Mouse (Mus musculus): Measurements from ENCODE around the gene Rpl31. TPM values are rescaled to one million over a fixed set of nuclear protein-coding genes. Genes with fewer than 3 reads are reported as not detected.

The Rpl31 gene
- total RNA-seq, 2 experiments from 2014 or later: 552 to 590 TPM

- no peak for DNase-seq (ENCODE audit: low spot score)
Measured at GRCm38 (mm10) chr1:39393217-39393867, 25.7 kb downstream of the Rpl31 start.

DNA sequence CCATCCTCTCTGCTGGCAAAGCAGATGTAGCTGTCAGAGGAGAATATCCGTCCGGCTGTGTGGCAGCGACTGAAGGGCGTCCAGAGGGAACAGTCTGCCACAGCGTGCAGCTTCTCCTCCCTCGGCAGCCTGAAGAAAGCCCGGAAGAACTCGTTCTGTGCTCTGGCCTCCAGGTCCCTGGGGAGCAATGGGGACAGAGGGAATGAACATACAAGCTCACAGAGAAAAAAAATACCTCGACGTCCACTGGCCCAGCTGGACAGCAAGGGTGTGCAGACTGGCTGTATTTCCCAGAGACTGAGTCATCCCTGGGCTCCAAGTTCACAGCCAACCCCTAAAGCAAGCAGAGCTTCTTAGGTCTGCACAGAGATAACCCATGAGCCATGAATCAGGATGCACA, 26.5 kb downstream of the Rpl31 start:
- peak; percentile 45 for DNase-seq (ENCODE audit: low spot score)
- intact Hi-C loops (cut with DNase I): loop anchor here (5.0 kb wide), 1 partner anchor 113 kb away; no protein-coding TSS in a partner anchor

More at GRCm38 (mm10) chr1:39393217-39393867, 25.7 kb downstream of the Rpl31 start:
- intact Hi-C loops (cut with DNase I): loop anchor here (2.0 to 5.0 kb wide), 2 partner anchors 114 to 129 kb away; no protein-coding TSS in a partner anchor

DNA sequence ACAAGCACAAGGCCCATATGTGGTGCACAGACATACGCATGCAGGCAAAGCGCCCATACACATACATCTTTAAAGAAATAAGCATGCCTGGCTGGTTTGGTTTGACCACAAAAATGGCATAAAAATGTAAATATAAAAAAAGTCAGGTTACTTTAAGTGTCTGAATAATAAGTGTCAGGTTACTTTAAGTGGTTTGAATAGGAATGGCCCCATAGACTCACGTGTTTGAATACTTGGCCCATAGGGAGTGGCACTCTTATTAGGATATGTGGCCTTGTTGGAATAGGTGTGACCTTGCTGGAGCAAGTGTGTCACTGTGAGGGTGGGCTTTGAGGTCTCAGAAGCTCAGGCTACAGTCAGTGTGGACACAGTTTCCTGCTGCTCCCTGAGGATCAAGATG, 27.0 kb downstream of the Rpl31 start:
- intact Hi-C loops (cut with DNase I): loop anchor here (5.0 kb wide), 1 partner anchor 113 kb away; no protein-coding TSS in a partner anchor
- DNase-seq (ENCODE audit: low spot score): no peak

DNA sequence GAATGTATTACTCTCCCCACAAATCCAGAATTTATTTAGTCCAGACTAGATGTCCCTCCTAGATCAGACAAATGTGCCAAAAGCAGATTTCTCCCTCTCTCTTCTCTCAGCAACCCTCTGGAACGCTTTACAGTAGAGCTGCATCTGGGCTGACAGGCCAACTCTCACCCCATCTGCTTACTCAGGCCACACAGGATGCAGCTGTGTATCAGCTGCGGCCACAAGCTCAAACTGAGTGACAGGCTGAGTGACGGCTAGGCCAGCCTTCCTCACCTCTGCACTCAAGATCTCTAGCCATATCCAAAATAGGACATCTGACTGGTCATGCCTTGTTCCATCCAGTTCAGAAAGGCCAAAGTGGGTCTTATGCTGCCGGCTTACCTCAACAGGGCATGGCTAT, 28.7 kb downstream of the Rpl31 start:
- no peak for DNase-seq (ENCODE audit: low spot score)

GRCm38 (mm10) chr1:39398284-39398683, 30.6 kb downstream of the Rpl31 start:
- no peak for DNase-seq (ENCODE audit: low spot score)
- intact Hi-C loops (cut with DNase I): no loop called here

More for the DNA sequence above, 28.7 kb downstream of the Rpl31 start:
- intact Hi-C loops (cut with DNase I): no loop called here

- peak; percentile 43 for DNase-seq (ENCODE audit: low spot score)
- intact Hi-C loops (cut with DNase I): no loop called here
Measured at GRCm38 (mm10) chr1:39399228-39399627, 31.6 kb downstream of the Rpl31 start.

- intact Hi-C loops (cut with DNase I): no loop called here
- DNase-seq (ENCODE audit: low spot score): no peak
Measured at GRCm38 (mm10) chr1:39400173-39400572, 32.5 kb downstream of the Rpl31 start.

GRCm38 (mm10) chr1:39407108-39407507, 39.5 kb downstream of the Rpl31 start:
- DNase-seq (ENCODE audit: low spot score): no peak
- intact Hi-C loops (cut with DNase I): no loop called here

DNA sequence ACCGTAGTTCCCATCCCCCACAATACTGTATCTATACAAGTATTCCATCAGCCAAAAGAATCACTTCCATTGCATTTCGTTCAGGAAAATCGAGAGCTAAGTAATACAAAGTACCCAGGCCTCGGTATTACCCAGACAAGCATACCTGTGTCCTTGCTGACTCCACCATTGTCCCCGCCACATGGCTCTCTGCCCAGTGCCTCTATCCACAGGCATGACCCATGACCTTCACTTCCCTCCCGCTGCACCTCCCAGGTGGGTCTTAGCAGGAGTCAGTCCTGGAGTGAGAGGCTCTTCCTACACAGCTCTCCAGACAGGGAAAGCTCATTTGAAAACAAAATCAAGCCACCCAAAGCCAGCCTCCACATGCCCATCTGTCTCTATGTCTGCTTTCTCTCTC, 40.5 kb downstream of the Rpl31 start:
- intact Hi-C loops (cut with DNase I): no loop called here
- DNase-seq (ENCODE audit: low spot score): no peak

DNA sequence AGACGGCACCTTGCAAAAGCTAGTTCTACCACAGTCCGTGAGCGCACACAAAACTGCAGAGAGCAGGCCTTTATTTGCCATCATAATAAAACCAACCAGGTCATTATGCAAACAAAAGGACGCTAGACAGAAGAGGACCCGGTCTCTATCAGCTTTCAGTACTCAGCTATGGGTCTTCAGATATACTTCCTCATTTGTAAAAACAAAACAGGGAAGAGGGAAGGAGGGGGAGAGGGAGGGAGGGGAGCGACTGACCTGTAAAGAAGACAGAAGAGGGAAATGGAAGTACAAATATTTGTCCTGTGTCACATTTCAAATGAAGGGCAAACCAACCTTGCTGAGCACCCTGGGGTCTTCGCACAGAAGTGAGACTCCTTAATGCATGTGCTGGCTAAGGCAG, 41.0 kb downstream of the Rpl31 start:
- DNase-seq (ENCODE audit: low spot score): no peak
- intact Hi-C loops (cut with DNase I): no loop called here

- intact Hi-C loops (cut with DNase I): no loop called here
- peak; percentile 14 for DNase-seq (ENCODE audit: low spot score)
Measured at GRCm38 (mm10) chr1:39410085-39410821, 42.6 kb downstream of the Rpl31 start.

DNA sequence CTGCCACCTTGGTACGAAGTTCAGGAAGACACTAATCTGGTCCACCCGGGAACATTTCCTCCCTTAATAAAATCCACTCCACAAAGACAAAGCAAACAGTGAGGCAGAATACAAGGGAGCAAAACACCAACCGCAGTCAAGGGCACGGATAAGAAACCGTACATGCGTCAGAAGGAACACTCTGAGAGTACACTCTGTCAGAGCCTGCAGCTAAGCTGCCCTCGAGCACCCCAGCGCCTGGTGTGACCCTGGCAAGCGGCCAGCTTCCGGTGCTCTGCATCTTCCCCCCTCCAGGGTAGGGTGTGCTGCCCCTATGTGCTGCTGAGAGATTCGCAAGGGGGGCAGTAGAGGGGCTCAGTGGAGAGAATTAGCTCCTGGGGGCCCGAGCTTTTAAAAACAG, 50.2 kb downstream of the Rpl31 start:
- intact Hi-C loops (cut with DNase I): no loop called here
- peak; percentile 32 for DNase-seq (ENCODE audit: low spot score)

GRCm38 (mm10) chr1:39418852-39419251, 51.2 kb downstream of the Rpl31 start:
- DNase-seq (ENCODE audit: low spot score): no peak
- intact Hi-C loops (cut with DNase I): no loop called here

- intact Hi-C loops (cut with DNase I): no loop called here
- no peak for DNase-seq (ENCODE audit: low spot score)
Measured at GRCm38 (mm10) chr1:39420987-39421386, 53.3 kb downstream of the Rpl31 start.

Other genes starting within 250 kb of the Rpl31 start
- gene Npas2, start 174.1 kb upstream of the Rpl31 start, total RNA-seq (2021): 10 to 100 TPM in 1 of 2 experiments, 1 to 10 TPM in 1; 2.2 to 11.4 TPM
- gene Tbc1d8, start 110.9 kb downstream of the Rpl31 start, total RNA-seq (2021): 1 to 10 TPM; 5.6 to 6.3 TPM
- 10 to 100 TPM; 12.9 to 14.7 TPM for gene Cnot11, start 167.2 kb downstream of the Rpl31 start, total RNA-seq (2021)
- 1 to 10 TPM; 7.5 to 9.5 TPM for gene Rnf149, start 209.6 kb downstream of the Rpl31 start, total RNA-seq (2021)